Mouse (Mus musculus) T-helper 2 cell (primary cell): ENCODE measurements at regions not wholly inside any gene's neighbourhood (a gene's known extent, or its start where the extent isn't known, plus 50 kb on each side); places are given as distances from the start of the nearest gene placed in this dataset.
"Not testable (repeated sequence)": the region's sequence is repeated elsewhere in the genome, so short reads cannot be mapped to it uniquely, and the experiment has no call there.

ENCODE experiments used
- in situ Hi-C: fragments of 300-600 bp; cut with MboI, MseI; formaldehyde crosslinking; loops from one replicate; pipeline ENCODE4 v1.15.1; 2025; ENCODE audit warnings: high pct_unique_total_duplicates

DNA sequence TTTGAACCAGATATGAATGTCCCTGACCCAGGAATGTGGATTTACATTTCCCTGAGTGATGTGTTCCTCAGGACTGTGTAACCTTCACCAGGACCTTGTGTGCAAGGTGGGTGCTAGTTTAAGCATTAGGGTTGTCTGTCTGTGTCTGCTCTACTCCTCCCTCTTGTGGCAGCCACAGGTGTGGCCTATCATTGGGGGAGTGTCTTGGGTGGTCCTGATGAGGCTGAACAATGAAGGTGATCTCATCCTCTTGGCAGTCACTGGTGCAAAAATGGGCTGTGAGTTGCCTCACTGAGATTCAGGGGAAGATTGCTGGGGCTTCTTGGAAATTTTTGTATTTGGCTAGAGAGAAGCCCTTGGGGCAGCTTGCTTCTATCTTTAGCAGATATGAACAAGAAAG is 179.4 kb upstream of the Ube2e1 start:
- in situ Hi-C loops = loop anchor here (5.0 kb wide), 1 partner anchor 39 kb away; no protein-coding TSS in a partner anchor

DNA sequence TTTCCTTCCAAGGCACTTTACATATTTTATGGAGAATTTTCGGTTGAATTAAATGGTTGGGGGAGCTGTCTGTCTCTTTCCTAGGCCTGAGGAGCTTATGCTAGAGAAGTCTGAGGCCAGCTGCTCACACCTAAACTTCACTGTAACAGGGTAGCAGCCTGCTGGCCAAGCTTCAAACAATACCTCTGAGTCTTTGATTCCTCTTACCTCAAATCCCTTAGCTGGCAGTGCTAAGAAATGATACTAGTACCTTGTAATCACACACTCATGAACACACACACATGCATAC is 176.6 kb upstream of the Ube2e1 start:
- in situ Hi-C loops = no loop called here

DNA sequence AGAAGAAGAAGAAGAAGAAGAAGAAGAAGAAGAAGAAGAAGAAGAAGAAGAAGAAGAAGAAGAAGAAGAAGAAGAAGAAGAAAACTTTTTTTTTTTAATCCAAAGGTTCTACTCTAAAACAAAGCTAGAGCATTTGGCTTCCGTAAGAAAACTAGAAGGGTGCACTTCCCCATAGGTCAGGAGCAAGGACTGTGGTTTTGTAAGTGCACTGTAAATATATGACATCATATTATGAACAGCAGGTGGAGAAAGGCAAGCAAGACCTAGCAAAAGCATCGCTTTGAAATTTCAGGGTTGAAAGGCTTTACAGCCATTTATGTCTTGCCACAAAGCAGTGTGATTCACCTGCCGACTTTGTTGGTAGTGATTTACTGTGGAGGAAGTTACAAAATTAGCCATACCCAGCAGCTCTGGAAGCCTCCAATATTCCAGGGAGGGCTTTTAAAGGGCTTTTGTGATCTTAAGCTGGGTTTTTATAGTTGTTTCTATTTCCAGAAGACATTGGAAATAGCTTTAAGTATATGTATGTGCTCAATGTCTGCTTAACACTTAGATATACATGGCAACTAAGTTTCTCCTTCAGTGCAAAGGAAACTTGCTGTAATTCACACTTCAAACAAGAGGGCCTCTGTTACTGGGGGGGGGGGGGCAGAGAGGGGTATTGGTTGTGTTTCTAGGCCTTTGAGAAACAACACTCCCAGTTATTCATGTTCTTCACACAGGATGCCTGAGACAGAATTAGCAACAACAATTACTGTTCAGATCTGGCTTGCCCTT is 176.1 kb upstream of the Ube2e1 start:
- in situ Hi-C loops = no loop called here

DNA sequence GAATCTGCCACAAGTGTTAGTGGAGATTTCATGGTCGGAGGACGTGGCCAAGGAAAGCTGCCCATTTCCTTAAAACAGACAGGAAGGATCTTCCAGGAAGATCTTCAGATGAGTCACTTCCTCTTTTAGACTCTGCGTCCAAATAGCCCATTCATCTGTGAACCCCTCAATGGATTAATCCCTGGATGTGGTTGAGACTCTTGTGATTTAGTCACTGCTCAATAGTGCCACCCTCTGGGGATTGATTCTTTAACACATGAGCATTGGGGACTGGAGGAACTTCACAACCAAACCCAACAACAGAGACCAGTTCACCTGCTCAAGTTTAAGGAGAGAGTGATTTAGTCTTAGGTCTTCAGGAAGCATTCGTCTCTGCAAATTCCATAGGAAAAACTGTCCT is 174.5 kb upstream of the Ube2e1 start:
- in situ Hi-C loops = no loop called here

DNA sequence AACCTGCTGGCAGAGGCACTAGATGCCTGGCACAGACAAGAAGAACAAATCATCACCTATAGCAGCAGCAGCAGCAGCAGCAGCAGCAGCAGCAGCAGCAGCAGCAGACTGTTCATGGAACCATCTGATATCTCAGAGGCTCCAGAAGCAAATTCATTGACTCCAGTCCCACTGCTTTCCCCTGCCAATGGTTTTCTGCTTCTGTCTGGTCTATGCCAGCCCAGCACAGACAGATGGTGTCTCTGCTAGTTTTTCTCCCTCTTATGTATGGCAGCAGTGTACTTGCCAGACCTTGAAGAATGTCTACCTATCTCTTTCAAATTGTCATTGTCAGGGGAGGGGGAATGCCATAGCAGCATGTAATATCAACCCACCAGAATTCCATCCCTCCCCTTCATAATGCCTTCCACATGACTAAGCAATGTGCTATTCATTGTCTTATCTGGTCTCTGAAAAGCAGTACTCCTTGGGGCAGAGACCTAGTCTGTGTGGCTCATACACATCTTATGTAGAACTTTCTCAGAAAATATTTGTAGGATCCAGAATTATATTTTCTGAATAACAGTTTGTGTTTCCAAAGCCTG is 168.7 kb upstream of the Ube2e1 start:
- in situ Hi-C loops = no loop called here

DNA sequence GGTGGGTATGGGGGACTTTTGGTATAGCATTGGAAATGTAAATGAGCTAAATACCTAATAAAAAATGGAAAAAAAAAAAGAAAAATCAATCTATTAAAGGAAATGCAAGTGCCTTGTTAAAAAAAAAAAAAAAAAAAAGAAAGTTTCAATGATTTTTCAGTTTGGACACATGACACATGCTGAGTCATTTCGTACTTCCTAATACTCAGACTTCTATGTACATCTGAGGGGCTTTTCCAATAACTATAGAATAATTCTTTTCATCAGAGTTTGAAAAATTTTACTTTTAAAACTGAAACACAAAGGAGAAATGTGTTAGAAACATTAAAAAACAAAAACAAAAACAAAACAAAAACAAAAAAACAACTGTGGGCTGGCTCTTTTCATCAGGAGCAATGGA is 162.4 kb upstream of the Ube2e1 start:
- in situ Hi-C loops = no loop called here

DNA sequence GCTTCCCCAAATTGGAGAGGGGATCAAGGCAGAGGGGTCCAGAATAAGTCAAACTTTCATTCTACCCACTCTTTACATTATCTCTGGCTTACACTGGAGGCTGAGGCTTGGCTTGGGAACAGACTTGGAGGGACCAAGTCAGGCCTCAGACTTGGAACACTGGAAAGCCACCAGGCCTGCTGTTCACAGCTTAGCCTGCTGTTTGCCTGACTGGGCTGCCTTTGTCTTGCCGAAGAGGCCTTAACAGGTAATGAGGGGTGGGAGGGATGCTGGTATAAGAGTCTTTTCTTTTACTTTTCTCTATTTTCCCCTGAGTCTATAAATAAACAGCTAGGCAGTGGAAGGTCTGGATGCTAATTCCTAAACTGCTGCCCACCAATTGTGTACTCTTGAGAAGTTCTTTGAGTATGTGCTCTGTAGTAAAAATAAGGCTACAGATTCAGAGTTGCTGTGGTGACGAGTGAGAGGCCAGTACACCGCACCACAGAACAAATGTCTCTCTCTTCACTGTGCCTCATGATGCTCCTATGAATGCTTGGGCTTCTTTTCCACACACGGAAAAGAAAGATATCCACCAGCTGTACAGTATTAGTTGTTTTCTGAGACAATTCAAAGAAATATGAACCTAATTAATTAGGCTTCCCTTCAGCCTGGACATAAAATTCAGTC is 154.6 kb upstream of the Ube2e1 start:
- in situ Hi-C loops = no loop called here

DNA sequence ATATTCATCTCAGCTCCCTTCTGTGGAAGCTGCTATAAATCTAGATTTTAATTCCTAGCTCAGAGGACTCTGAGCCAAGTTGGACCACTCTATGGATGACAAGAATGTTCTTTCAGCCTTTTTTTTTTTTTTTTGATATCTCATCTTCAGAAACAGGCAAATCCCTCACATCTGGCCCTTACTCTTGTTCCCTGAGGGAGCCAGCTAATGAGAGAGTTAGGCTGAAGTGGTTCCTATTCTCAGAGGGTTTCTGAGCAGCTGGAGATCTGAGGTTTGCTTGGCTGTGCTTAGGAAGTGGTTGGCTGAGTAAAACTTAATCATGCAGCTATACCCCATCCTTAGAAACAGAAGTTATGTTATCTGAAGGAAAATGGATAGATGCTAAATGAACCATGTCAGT is 153.9 kb upstream of the Ube2e1 start:
- in situ Hi-C loops = no loop called here

DNA sequence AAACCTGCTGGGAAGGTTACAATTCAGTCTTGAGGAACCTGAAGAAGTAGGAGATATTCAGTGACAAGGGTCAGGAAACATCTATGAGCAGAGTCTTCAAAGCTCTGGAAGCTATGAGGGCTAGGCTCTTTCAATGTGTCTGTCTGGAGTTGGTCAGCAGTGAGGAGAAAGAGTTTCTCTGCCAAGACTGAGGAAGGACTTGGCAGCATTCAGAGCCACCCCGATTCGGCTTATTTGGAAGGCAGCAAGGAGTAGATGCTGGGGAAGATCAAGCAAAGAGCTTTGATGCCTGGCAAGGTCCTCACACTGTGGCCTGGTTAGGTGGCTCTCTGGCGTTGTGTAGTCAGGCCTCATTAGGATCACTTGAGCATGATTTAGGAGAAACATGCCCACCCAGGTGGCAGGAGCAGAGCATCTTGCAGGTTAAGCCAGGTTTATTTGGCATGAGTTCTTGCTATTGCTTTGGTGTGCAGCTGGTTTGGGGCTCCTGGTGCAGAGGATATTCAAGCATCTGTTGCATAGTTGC is 145.2 kb upstream of the Ube2e1 start:
- in situ Hi-C loops = no loop called here

DNA sequence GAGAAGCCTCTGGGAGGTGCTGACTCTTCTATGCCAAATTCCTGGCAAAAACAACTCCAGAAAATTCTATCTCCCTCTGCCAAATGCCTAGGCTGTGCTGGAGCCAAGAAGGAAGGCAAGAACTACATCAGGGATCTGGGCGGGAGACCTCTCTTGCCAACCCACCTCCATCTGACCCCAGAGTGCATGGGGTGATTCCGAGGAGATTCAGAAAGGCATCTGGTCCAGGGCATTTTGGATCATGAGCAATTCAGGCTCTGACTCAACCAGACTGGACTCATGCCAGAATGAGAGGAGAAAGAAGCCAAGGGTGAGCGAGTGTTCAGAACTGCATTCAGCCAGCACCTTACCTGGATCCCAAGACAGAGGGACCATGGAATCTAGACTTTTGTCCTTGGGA is 137.0 kb upstream of the Ube2e1 start:
- in situ Hi-C loops = no loop called here

DNA sequence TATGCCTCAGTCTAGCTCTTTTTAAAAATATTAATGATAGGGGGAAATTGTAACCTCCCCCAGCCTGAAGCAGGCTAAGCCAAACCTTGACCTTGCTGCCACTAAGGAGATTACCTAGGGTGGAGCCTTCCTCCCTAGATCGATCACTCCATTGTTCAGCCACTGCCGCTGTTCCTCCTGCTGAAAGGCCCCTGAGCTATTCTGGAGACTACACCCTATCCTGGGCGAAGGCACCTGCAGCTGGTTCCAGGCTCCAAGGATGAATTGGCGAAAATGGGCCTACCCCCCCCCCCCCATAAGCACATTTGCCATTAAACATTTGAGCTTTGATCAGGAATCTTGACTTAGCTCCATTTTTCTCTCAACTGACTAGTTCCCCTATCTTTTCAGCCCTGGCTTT is 135.2 kb upstream of the Ube2e1 start:
- in situ Hi-C loops = not testable (repeated sequence)

DNA sequence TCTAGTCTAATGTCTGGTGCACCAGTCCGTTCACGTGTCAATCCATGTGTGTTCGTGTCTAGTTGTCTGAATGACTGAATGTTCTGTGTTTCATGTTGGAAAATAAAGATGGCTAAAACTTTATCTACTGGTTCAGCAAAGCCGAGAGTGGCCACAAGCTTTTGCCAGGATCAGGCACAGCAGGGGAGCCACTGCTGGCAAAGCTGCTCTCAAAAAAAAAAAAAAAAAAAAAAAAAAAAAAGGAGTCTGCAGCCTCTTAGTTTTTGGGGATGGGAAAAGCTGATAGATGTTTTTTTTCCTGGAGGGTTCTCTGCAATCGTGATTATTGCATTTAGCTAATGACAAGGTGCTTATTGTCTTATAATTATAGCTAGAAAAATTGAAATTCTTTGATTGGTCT is 132.5 kb upstream of the Ube2e1 start:
- in situ Hi-C loops = not testable (repeated sequence)

DNA sequence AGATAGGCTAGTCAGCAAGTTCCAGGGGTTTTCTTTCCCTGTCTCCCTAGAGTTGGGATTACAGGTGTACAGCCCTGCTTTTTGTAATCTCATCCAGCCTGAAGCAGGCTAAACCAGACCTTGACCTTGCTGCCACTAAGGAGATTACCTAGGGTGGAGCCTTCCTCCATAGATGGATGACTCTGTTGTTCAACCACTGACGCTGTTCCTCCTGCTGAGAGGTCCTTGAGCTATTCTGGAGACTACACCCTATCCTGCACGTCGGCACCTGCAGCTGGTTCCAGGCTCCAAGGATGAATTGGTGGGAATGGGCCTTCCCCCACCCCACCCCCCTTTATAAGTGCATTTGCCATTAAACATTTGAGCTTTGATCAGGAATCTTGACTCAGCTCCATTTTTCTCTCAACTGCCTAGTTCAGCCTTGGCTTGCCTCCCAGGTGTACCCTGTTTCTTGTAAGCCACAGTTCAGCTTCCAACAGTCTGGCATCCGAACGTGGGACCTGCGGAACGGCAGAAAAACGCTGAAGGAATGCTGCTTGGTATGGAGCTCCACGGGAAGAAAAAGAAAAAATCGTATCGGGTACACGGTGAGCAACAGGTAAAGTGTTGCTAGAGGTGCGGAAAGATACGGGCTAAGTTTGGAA is 131.7 kb upstream of the Ube2e1 start:
- in situ Hi-C loops = no loop called here

DNA sequence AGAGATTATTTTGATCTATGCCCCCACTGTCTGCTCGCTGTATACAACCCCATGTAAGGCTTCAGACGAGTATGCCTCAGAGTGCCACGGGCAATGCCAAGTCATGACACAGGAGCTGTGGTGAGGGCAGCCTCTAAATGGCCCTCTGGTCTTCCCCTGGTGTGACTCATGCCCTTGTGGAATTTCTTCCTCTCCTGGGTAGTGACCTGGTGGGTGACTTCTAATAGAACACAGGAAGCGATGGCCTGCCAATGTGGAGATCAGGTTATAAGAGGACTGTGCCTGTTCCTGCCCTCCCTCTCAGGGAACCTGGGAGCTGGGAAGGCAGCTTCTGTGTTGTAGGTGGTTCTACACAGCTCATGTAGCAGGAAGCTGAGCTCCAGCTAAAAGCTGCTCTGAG is 130.7 kb upstream of the Ube2e1 start:
- in situ Hi-C loops = no loop called here

DNA sequence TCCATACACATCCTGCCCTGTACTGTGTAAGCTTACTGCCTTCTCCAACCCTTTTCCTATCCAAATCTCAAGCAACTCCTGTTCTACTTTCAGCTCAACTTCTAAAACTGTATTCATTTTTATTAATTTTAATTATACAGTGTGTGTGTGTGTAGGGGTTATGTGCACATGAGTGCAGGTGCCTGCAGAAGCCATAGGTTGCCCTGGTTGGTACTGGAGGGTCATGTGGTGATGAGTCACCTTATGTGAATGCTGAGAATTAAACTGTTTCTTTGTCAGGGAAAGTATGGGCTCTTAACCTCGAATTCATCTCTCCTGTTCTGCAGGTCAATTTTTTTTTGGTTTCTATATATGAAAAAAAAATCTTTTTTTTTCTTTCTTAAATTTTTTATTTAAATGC is 117.0 kb upstream of the Ube2e1 start:
- in situ Hi-C loops = no loop called here

DNA sequence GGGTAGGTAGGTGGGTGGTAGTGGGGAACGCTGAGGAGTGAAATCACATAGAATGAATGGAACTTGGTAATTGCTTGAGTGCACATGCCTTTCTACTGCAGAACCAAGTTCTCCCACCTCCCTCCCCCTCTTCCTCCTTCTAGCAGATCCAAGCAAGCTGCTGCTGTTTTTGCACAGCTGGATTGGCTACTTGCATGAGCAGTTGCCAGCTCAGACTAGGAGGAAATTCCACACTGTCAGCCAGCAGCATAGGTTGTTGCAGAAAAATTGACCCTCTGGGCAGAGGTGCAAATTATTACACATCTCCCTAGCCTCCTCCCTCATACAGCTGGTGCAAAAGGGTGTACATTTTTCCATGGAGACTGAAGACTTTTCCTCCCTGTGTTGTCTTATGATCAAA is 112.8 kb upstream of the Ube2e1 start:
- in situ Hi-C loops = no loop called here

DNA sequence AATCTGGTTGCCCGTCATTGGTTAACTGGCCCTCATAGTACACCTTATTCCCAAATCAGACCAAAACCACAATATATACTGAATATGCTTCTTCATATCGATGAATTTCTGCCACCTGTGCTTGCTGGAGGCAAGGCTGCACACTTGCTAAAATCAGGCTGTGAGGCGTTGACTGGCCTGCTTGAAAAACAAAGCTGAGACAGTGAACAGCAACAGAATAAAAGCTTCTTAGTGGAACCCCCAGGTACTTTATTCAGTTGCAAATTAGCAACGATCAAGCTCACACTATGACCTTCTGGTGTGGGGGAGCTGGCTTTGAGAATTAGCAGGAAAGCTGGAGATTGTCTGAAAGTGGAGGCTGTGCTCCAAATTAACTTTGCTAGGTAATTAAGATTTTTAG is 97.3 kb upstream of the Ube2e1 start:
- in situ Hi-C loops = not testable (repeated sequence)

DNA sequence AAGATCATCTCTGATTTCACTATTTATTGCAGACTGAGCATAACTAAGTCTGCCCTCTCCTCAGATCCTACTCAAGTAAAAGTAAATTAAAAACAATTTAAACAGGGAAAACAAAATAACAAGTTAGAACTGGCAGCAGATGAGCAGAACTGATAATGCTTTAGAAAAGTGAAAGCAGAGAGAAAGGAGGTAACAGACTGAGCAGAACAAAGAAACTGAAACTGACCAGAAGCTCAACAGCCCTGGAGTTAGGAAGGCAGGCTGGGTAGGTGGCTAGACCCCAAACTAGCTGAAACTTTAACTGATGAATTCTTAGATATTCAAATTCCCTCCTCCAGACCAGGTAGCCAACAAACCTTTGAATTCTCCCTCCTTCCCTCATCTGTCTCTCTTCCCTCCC is 94.2 kb upstream of the Ube2e1 start:
- in situ Hi-C loops = no loop called here

DNA sequence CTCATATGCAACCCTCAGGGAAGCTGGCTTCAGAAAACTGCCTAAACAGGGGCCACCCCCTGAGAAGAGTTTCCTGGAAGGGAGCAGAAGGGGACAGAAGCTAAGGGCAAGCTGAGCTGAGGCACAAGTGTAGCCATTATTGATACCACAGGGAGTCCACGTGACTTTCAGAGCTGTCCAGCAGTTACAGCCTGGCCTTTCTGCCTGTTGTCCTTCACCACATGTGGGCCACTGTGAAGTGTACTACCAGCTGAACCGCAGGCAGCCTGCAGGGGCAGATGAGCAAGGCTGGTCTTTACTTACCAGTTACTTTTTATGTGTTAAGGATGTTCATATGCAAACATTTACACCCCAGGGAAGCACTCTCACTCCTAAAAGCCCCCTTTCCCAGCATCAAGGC is 85.2 kb upstream of the Ube2e1 start:
- in situ Hi-C loops = no loop called here

DNA sequence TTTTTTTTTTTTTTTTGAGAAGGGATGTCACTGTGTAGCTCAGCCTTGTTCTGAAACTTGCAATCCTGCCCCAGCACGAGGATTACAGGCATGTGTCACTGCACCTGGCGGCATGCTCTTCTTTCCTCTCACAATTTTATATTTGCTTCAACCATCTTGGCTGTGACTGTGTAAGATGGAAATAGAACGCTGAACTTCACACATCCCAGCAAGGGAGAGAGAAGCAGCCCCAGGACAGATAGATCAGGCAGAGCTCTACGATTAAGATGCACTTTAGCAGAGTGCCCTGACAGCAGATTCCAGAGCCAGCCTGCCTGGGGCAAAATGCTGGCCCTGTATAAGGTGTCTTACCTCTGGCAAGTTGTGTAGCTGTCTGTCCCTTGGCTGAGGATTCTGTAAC is 84.7 kb upstream of the Ube2e1 start:
- in situ Hi-C loops = no loop called here

DNA sequence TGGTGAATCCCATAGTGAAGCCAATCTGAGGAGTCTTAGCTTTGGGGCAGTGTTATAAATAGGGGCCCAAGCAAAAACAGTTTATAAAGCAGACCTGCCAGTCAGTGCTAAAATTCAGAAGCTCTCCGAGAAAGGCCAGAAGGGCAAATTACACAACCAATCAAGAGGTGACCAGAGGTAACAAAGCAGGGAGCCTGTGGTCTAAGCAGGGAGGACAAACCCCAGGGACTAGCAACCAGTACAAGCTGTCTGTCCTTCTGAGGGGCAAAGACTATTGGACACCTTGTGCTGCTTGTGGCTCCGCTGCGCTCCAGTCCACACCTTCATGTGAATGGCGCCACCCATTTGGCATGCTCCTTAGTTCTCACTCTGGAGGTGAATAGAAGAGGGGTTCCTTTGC is 67.3 kb upstream of the Ube2e1 start:
- in situ Hi-C loops = no loop called here

DNA sequence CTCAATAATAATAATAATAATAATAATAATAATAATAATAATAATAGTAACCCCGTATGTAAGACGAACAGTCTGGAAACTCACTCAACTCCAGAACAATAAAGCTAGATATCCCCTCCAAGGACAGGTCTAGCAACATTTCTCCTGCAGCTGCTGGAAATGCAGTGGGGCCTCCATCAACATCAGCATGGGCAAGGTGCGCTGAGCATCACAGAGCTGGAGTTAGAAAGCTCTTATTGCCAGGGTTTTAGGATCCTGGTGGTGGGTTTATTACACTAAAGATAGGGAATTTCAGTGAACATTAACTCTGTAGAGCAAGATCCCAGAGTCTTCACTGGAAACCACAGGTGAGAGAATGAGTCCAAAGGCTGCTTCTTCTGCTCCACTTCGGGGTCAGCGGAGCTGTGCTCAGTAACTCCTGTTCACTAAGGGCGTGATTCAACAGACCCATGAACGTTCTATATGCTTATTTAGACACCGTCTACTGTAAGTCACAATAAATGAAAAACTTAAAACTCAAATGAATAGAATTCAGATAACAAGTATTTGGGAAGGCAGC is 64.6 kb upstream of the Ube2e1 start:
- in situ Hi-C loops = no loop called here
